Mouse (Mus musculus): ENCODE measurements around the gene Sdk1. TPM values are rescaled to one million over a fixed set of nuclear protein-coding genes. Genes with fewer than 3 reads are reported as not detected.

Sdk1 gene
- total and polyA plus RNA-seq, 3 experiments: not detected

- H3K27me3 ChIP-seq (ENCODE audit: control insufficient read depth in 1 of 2, insufficient read depth in 2 of 2, low read length in 2 of 2): no peaks in the 10 kb centered on the region
- H3K79me2 ChIP-seq (ENCODE audit: control insufficient read depth, insufficient read depth, low read length, poor library complexity): no peaks in the 10 kb centered on the region
- H3K27ac ChIP-seq (ENCODE audit: control insufficient read depth, low read depth, low read length): no peak overlapping the region
- DNase-seq (ENCODE audit: low read depth, low spot score): no peak
- H3K4me1 ChIP-seq (ENCODE audit: control insufficient read depth in 1 of 2, insufficient read depth in 2 of 2, low read length in 2 of 2): no peaks in the 10 kb centered on the region
- no peak overlapping the region for H3K9ac ChIP-seq (ENCODE audit: control insufficient read depth, low read depth, low read length, poor library complexity, severe bottlenecking)
- H3K4me3 ChIP-seq (ENCODE audit: control insufficient read depth in 1 of 2, insufficient read depth in 1 of 2, low read depth in 2 of 2, low read length in 2 of 2): no peak overlapping the region
- H3K9me3 ChIP-seq (replicated peaks; ENCODE audit: insufficient read depth, low read length): no peaks in the 10 kb centered on the region
- TF ChIP-seq POLR2AphosphoS2 (IDR thresholded peaks at IDR 0.05; ENCODE audit: low read length) (no peak), NRF1 (IDR thresholded peaks at IDR 0.05; ENCODE audit: insufficient read depth, low read depth, low read length, poor library complexity, severe bottlenecking) (no peak), MEF2A (IDR thresholded peaks at IDR 0.05; ENCODE audit: extremely low read depth, insufficient replicate concordance, low read depth, low read length, poor library complexity, severe bottlenecking) (no peak), SIN3A (IDR thresholded peaks at IDR 0.05; ENCODE audit: low read length) (no peak), GATA1 (IDR thresholded peaks at IDR 0.05; ENCODE audit: low read depth, low read length) (no peak), E2F4 (IDR thresholded peaks at IDR 0.05; ENCODE audit: borderline replicate concordance, low read depth, low read length) (no peak), ZC3H11A (IDR thresholded peaks at IDR 0.05; ENCODE audit: low read depth, low read length) (no peak), MXI1 (IDR thresholded peaks at IDR 0.05; ENCODE audit: low read depth, low read length) (no peak), ZKSCAN1 (IDR thresholded peaks at IDR 0.05; ENCODE audit: low read depth, low read length) (no peak), SMC3 (IDR thresholded peaks at IDR 0.05; ENCODE audit: low read depth, low read length) (no peak), RCOR1 (IDR thresholded peaks at IDR 0.05; ENCODE audit: low read depth, low read length) (no peak), NELFE (IDR thresholded peaks at IDR 0.05; ENCODE audit: low read depth, low read length) (no peak), MAFK (IDR thresholded peaks at IDR 0.05; ENCODE audit: borderline replicate concordance, low read depth, low read length) (no peak), MYC (IDR thresholded peaks at IDR 0.05; ENCODE audit: low read depth, low read length) (no peak), ZMIZ1 (IDR thresholded peaks at IDR 0.05; ENCODE audit: low read depth, low read length) (no peak), TAL1 (IDR thresholded peaks at IDR 0.05; ENCODE audit: low read length) (no peak), POLR2A (IDR thresholded peaks at IDR 0.05; ENCODE audit: control insufficient read depth in 1 of 2, insufficient read depth in 1 of 2, low read depth in 1 of 2, low read length in 2 of 2, poor library complexity in 1 of 2) (no peak)
- H3K36me3 ChIP-seq (ENCODE audit: control insufficient read depth in 1 of 2, insufficient read depth in 2 of 2, low read length in 2 of 2): no peaks in the 10 kb centered on the region
These were observed 832.6 kb downstream of the Sdk1 start for GRCm38 (mm10) chr5:142073901-142074300.

GRCm38 (mm10) chr5:142074561-142075500 lies 833.5 kb downstream of the Sdk1 start:
- Histone ChIP-seq H3K4me1 (ENCODE audit: control insufficient read depth in 1 of 2, insufficient read depth in 2 of 2, low read length in 2 of 2) (no peaks in the 10 kb centered on the region), H3K36me3 (ENCODE audit: control insufficient read depth in 1 of 2, insufficient read depth in 2 of 2, low read length in 2 of 2) (no peaks in the 10 kb centered on the region), H3K27me3 (ENCODE audit: control insufficient read depth in 1 of 2, insufficient read depth in 2 of 2, low read length in 2 of 2) (no peaks in the 10 kb centered on the region), H3K9ac (ENCODE audit: control insufficient read depth, low read depth, low read length, poor library complexity, severe bottlenecking) (no peak overlapping the region), H3K79me2 (ENCODE audit: control insufficient read depth, insufficient read depth, low read length, poor library complexity) (no peaks in the 10 kb centered on the region), H3K4me3 (ENCODE audit: control insufficient read depth in 1 of 2, insufficient read depth in 1 of 2, low read depth in 2 of 2, low read length in 2 of 2) (no peak overlapping the region), H3K27ac (ENCODE audit: control insufficient read depth, low read depth, low read length) (no peak overlapping the region), H3K9me3 (replicated peaks; ENCODE audit: insufficient read depth, low read length) (no peaks in the 10 kb centered on the region)
- TF ChIP-seq TAL1 (IDR thresholded peaks at IDR 0.05; ENCODE audit: low read length) (no peak), EP300 (IDR thresholded peaks at IDR 0.05; ENCODE audit: low read depth in 1 of 2, low read length in 2 of 2) (no peak), ZC3H11A (IDR thresholded peaks at IDR 0.05; ENCODE audit: low read depth, low read length) (no peak), MYC (IDR thresholded peaks at IDR 0.05; ENCODE audit: low read depth, low read length) (no peak), CTCF (IDR thresholded peaks at IDR 0.05 in 2 of 3, conservative IDR thresholded peaks at IDR 0.05 in 1 of 3; ENCODE audit: control insufficient read depth in 1 of 3, insufficient read depth in 1 of 3, low read depth in 2 of 3, low read length in 3 of 3, poor library complexity in 1 of 3, severe bottlenecking in 1 of 3) (no peak), JUND (IDR thresholded peaks at IDR 0.05; ENCODE audit: low read depth, low read length) (no peak), E2F4 (IDR thresholded peaks at IDR 0.05; ENCODE audit: borderline replicate concordance, low read depth, low read length) (no peak), MEF2A (IDR thresholded peaks at IDR 0.05; ENCODE audit: extremely low read depth, insufficient replicate concordance, low read depth, low read length, poor library complexity, severe bottlenecking) (no peak), ELF1 (IDR thresholded peaks at IDR 0.05; ENCODE audit: low read depth, low read length) (no peak), SMC3 (IDR thresholded peaks at IDR 0.05; ENCODE audit: low read depth, low read length) (no peak), POLR2AphosphoS2 (IDR thresholded peaks at IDR 0.05; ENCODE audit: low read length) (no peak), MAX (IDR thresholded peaks at IDR 0.05; ENCODE audit: low read length) (no peak), ZMIZ1 (IDR thresholded peaks at IDR 0.05; ENCODE audit: low read depth, low read length) (no peak), GATA1 (IDR thresholded peaks at IDR 0.05; ENCODE audit: low read depth, low read length) (no peak)
- DNase-seq (ENCODE audit: low read depth, low spot score): no peak

Measured in MEL (cell line).